Mouse (Mus musculus): ENCODE results near the gene Pdcd10. TPM values are rescaled to one million over a fixed set of nuclear protein-coding genes. Genes with fewer than 3 reads are reported as not detected.

Gene Pdcd10
- polyA plus RNA-seq, 1 experiment from 2014 or later: 96.2 TPM

DNA sequence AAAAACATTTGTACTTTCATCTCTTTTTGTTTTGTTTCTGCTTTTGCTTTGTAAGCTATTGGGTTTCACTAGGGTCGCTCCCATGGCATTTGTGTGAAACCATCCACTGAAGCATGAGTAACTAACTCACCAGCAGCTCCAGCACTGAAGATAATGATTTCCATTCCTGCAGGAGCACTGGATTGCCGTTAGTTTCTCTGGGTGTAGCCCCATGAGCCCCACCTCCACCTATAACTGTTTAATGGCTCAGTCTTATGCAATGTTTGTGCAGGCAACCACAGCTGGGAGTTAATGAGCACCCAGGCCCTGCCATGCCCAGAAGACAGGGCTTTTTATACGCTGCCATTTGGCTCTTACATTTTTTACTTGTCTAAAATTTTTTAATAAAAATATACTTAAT lies 63.7 kb downstream of the Pdcd10 start:
- Histone ChIP-seq H3K9ac (no peak overlapping the region), H3K4me2 (replicated peaks) (no peak overlapping the region)
- 61% methylated on average over 3 of the region's 3 CpGs for WGBS

DNA sequence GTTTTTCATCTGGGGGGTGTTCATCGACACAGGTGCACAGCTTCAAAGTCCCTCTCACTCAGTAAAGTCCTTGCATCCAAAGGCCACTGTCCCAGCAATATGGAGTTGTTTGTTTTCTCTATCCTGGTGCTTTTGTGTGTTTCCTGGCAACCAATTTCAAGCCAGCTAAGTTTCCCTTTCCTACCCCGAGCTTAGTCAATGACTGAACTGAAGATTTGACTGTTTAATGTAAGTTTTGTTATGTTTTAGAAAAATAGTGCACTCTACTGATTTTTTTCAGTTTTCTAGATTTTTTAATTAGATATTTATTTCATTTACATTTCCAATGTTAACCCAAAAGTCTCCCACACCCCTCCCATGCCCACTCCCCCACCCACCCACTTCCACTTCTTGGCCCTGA lies 74.6 kb downstream of the Pdcd10 start, which contains the start of gene Wdr49:
Gene Wdr49, minus strand, starts transcription at position 101 of the 400 bp plus-strand sequence.
- H3K27me3 ChIP-seq (ENCODE audit: control insufficient read depth, insufficient read depth, low read length): no peaks in the 10 kb centered on the region
- 35% methylated on average over 2 of the region's 2 CpGs for WGBS
- H3K4me1 ChIP-seq (replicated peaks; ENCODE audit: control insufficient read depth, insufficient read depth, low read length): no peaks in the 10 kb centered on the region
- H3K9ac ChIP-seq: no peak within 1 kb of the TSS
- H3K4me2 ChIP-seq (replicated peaks): no peak within 1 kb of the TSS
- no peaks in the 10 kb centered on the region for H3K9me3 ChIP-seq (ENCODE audit: control insufficient read depth, low read length)
- ATAC-seq (ENCODE audit: low FRiP score): no peak
- DNase-seq (ENCODE audit: low spot score): no peak
- H3K36me3 ChIP-seq (replicated peaks; ENCODE audit: control insufficient read depth, insufficient read depth): no peaks in the 10 kb centered on the region
- no peak within 1 kb of the TSS for H3K27ac ChIP-seq
- no peak within 1 kb of the TSS for H3K4me3 ChIP-seq (replicated peaks; ENCODE audit: low read length)

More for the DNA sequence above, 63.7 kb downstream of the Pdcd10 start:
- H3K9me3 ChIP-seq (ENCODE audit: control insufficient read depth, low read length): no peaks in the 10 kb centered on the region
- ATAC-seq (ENCODE audit: low FRiP score) (no peak), DNase-seq (ENCODE audit: low spot score) (no peak)
- no peaks in the 10 kb centered on the region for H3K27me3 ChIP-seq (ENCODE audit: control insufficient read depth, insufficient read depth, low read length)
- H3K4me3 ChIP-seq (replicated peaks; ENCODE audit: low read length): no peak overlapping the region
- H3K27ac ChIP-seq: no peak overlapping the region
- no peaks in the 10 kb centered on the region for H3K4me1 ChIP-seq (replicated peaks; ENCODE audit: control insufficient read depth, insufficient read depth, low read length)
- no peaks in the 10 kb centered on the region for H3K36me3 ChIP-seq (replicated peaks; ENCODE audit: control insufficient read depth, insufficient read depth)

DNA sequence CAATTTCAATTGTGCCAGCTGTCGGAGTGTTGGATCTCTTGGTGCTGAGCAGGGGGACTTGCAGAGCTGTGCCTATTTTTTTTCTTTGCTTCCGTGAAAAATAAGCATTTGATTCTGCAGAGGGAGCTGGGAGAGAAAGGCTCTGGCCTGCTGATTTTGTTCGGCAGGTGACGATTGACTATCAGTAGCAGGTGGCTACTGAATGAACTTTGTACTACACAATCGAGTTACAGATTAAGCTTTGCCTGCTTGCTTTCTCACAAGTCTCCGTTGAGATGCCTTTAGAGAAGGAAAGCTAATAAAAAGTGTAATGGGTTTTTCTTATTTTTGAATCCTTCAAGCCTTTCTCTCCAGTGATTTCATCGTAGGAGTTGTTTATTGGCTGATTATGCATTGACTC lies 81.5 kb downstream of the Pdcd10 start:
- no peak for DNase-seq (ENCODE audit: low spot score)
- H3K4me1 ChIP-seq (replicated peaks; ENCODE audit: control insufficient read depth, insufficient read depth, low read length): no peaks in the 10 kb centered on the region
- H3K27me3 ChIP-seq (ENCODE audit: control insufficient read depth, insufficient read depth, low read length): no peaks in the 10 kb centered on the region
- H3K9me3 ChIP-seq (ENCODE audit: control insufficient read depth, low read length): no peaks in the 10 kb centered on the region
- no peak for ATAC-seq (ENCODE audit: low FRiP score)
- no peaks in the 10 kb centered on the region for H3K36me3 ChIP-seq (replicated peaks; ENCODE audit: control insufficient read depth, insufficient read depth)
- H3K9ac ChIP-seq: no peak overlapping the region
- WGBS: 71% methylated on average over 7 of the region's 7 CpGs
- H3K4me2 ChIP-seq (replicated peaks): no peak overlapping the region
- H3K27ac ChIP-seq: no peak overlapping the region
- no peak overlapping the region for H3K4me3 ChIP-seq (replicated peaks; ENCODE audit: low read length)

DNA sequence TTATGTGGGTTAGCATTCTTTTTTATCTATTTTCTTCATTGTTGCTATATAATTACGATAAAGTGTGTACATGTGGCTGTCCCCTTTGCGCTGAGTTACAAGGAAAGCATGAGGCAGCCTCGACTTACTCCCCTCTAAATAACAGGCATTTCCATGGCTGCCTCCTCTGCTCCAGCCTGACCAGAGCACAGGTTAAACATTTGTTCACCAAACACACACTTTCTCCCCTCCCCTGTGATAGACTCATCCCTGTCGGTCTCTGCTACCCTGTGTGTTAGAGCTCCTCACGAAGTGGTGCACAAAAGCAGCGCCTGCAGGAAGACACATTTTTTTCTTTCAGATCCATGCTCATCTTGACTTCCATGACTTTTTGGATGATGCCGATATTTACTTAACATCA lies 82.0 kb downstream of the Pdcd10 start:
- Histone ChIP-seq H3K36me3 (replicated peaks; ENCODE audit: control insufficient read depth, insufficient read depth) (no peaks in the 10 kb centered on the region), H3K27ac (no peak overlapping the region), H3K4me3 (replicated peaks; ENCODE audit: low read length) (no peak overlapping the region), H3K4me2 (replicated peaks) (no peak overlapping the region), H3K4me1 (replicated peaks; ENCODE audit: control insufficient read depth, insufficient read depth, low read length) (no peaks in the 10 kb centered on the region), H3K27me3 (ENCODE audit: control insufficient read depth, insufficient read depth, low read length) (no peaks in the 10 kb centered on the region), H3K9ac (no peak overlapping the region), H3K9me3 (ENCODE audit: control insufficient read depth, low read length) (no peaks in the 10 kb centered on the region)
- DNase-seq (ENCODE audit: low spot score): no peak
- WGBS: 89% methylated on average over 7 of the region's 7 CpGs
- no peak for ATAC-seq (ENCODE audit: low FRiP score)

DNA sequence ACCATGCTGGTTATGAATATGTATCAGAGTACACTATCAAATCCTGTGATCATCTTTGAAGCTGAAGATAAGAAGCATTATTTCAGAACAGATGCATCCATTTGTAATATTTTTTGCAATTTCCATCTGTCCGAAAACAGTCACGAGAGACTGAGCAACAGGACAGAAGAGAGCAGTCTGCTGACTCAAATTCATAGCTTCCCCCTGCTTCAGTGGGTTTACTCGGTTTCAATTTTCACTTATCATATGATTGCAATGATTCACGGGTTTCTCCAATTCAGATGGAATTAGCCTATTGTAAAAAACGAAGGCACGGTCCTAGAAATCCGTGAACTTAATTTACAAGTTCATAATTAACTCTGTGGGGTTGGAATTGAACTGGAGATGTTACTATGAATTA lies 88.5 kb downstream of the Pdcd10 start:
- no peak for ATAC-seq (ENCODE audit: low FRiP score)
- no peak overlapping the region for H3K4me2 ChIP-seq (replicated peaks)
- WGBS: 83% methylated on average over 7 of the region's 7 CpGs

More for the DNA sequence above, 88.5 kb downstream of the Pdcd10 start:
- DNase-seq (ENCODE audit: low spot score): no peak
- Histone ChIP-seq H3K27ac (no peak overlapping the region), H3K36me3 (replicated peaks; ENCODE audit: control insufficient read depth, insufficient read depth) (no peaks in the 10 kb centered on the region), H3K9ac (no peak overlapping the region), H3K4me3 (replicated peaks; ENCODE audit: low read length) (no peak overlapping the region), H3K9me3 (ENCODE audit: control insufficient read depth, low read length) (no peaks in the 10 kb centered on the region), H3K4me1 (replicated peaks; ENCODE audit: control insufficient read depth, insufficient read depth, low read length) (no peaks in the 10 kb centered on the region), H3K27me3 (ENCODE audit: control insufficient read depth, insufficient read depth, low read length) (no peaks in the 10 kb centered on the region)

Other genes with a start within 250 kb of the Pdcd10 start
- 0.13 and 0.20 TPM in 2 replicates for gene Wdr49, start 74.7 kb downstream of the Pdcd10 start, polyA plus RNA-seq (2014; fragmentation: Nextera tagmentation; extraction: Ambion mirVana)
- 177 and 200 TPM in 2 replicates for gene Serpini1, start 691 bp upstream of the Pdcd10 start, polyA plus RNA-seq (2014; fragmentation: Nextera tagmentation; extraction: Ambion mirVana)
- gene Gm29133, start 191.3 kb upstream of the Pdcd10 start, polyA plus RNA-seq (2014; fragmentation: Nextera tagmentation; extraction: Ambion mirVana): not detected in 2 replicates

Measured in hindbrain, embryonic 14.5 days (tissue).